ENCODE assay signal across 10 mouse cellular contexts in genomic region chr9:56687145-56687477, GRCm38 (mm10).
A peak's percentile ranks its signal among the peaks of the same experiment; 100 is the strongest.
DNase-seq lines count a peak whose midpoint lies in the region; ATAC-seq and TF ChIP-seq lines count a peak whose summit lies in the region.
"Had no signal": no experiment of that assay in that cellular context is flagged by ENCODE, and none has a peak within 500 bp of the region (broad histone marks: within the 10 kb centered on the region; RNA-seq: fewer than 3 reads in every experiment).

No protein-coding gene starts in this region.

- H3K27ac ChIP-seq in heart, embryonic 15.5 days, result peak overlapping the region; percentile 14
- peak overlapping the region; percentile 48; the same call in 1 of the 2 replicates for H3K27ac ChIP-seq in lung, embryonic 16.5 days (ENCODE audit: low read length)
- peak overlapping the region; percentile 15; the same call in 1 of the 2 replicates for H3K27ac ChIP-seq in forebrain, postnatal 0 days (ENCODE audit: low read depth, low read length)
- H3K27ac ChIP-seq in midbrain, embryonic 16.5 days (ENCODE audit: low read length), result no peak overlapping the region
- H3K27ac ChIP-seq: liver, embryonic 13.5 days had no signal

- no peak for DNase-seq in heart, postnatal 14 days
- no peak for DNase-seq in lung, adult 2 months
- no peak for DNase-seq in forebrain, postnatal 0 days
- DNase-seq in urinary bladder, adult 2 months (ENCODE audit: low spot score), result no peak
- DNase-seq: liver, embryonic 13.5 days; thymus, postnatal 36 days had no signal

- peaks cover 15% of the 10 kb centered on the region for H3K4me1 ChIP-seq in heart, embryonic 15.5 days (replicated peaks)
- peaks cover 12% of the 10 kb centered on the region for H3K4me1 ChIP-seq in lung, embryonic 16.5 days (replicated peaks; ENCODE audit: control insufficient read depth, insufficient read depth, low read length)
- 0 out of 2 replicates have a peak, but pooled peaks cover 4% of the 10 kb centered on the region for H3K4me1 ChIP-seq in lung, adult 2 months (ENCODE audit: control insufficient read depth, insufficient read depth, low read length)
- H3K4me1 ChIP-seq in forebrain, postnatal 0 days (ENCODE audit: insufficient read depth), result peaks cover 11% of the 10 kb centered on the region
- H3K4me1 ChIP-seq in midbrain, embryonic 16.5 days (ENCODE audit: control insufficient read depth, insufficient read depth, low read length), result peaks cover 18% of the 10 kb centered on the region
- H3K4me1 ChIP-seq: liver, embryonic 13.5 days had no signal

- no peak overlapping the region for H3K9ac ChIP-seq in heart, embryonic 15.5 days
- H3K9ac ChIP-seq in lung, embryonic 16.5 days (ENCODE audit: low read length), result no peak overlapping the region
- no peak overlapping the region for H3K9ac ChIP-seq in forebrain, postnatal 0 days
- H3K9ac ChIP-seq in midbrain, embryonic 16.5 days (ENCODE audit: low read depth, low read length), result 0 out of 2 replicates have a peak overlapping the region, but pooled peaks have one; percentile 21
- H3K9ac ChIP-seq: liver, embryonic 13.5 days had no signal

- no peak for ATAC-seq in heart, embryonic 15.5 days (replicated peaks; ENCODE audit: insufficient number of reproducible peaks, insufficient read depth, low FRiP score, low read depth)
- peak; percentile 50 for ATAC-seq in lung, embryonic 16.5 days (ENCODE audit: low read depth)
- peak; percentile 34; the same call in 1 of the 2 replicates for ATAC-seq in forebrain, postnatal 0 days
- 0 out of 2 replicates have a peak, but pooled peaks have one; percentile 19 for ATAC-seq in midbrain, embryonic 16.5 days
- ATAC-seq in erythroid progenitor cell, adult 5-6 weeks (replicated peaks; ENCODE audit: low FRiP score, poor library complexity, severe bottlenecking), result no peak

- H3K27me3 ChIP-seq in heart, embryonic 15.5 days, result no peaks in the 10 kb centered on the region
- no peaks in the 10 kb centered on the region for H3K27me3 ChIP-seq in lung, embryonic 16.5 days (ENCODE audit: control insufficient read depth, insufficient read depth, low read depth, low read length)
- H3K27me3 ChIP-seq in forebrain, postnatal 0 days (ENCODE audit: insufficient read depth, low read length), result no peaks in the 10 kb centered on the region
- H3K27me3 ChIP-seq in midbrain, embryonic 16.5 days (ENCODE audit: control insufficient read depth, insufficient read depth, low read depth, low read length), result no peaks in the 10 kb centered on the region
- H3K27me3 ChIP-seq: liver, embryonic 13.5 days had no signal

- no peak overlapping the region for H3K4me2 ChIP-seq in heart, embryonic 15.5 days
- no peak overlapping the region for H3K4me2 ChIP-seq in lung, embryonic 16.5 days (ENCODE audit: low read depth, low read length)
- no peak overlapping the region for H3K4me2 ChIP-seq in forebrain, postnatal 0 days (ENCODE audit: low read depth)
- H3K4me2 ChIP-seq in midbrain, embryonic 16.5 days (ENCODE audit: low read length), result no peak overlapping the region
- H3K4me2 ChIP-seq: liver, embryonic 13.5 days had no signal

- no peak for TF ChIP-seq POLR2A in lung, adult 2 months (IDR thresholded peaks at IDR 0.05; ENCODE audit: borderline replicate concordance, extremely low read depth, low read depth, low read length)

- H3K9me3 ChIP-seq in heart, embryonic 15.5 days (replicated peaks), result no peaks in the 10 kb centered on the region
- no peaks in the 10 kb centered on the region for H3K9me3 ChIP-seq in lung, embryonic 16.5 days (ENCODE audit: control insufficient read depth, low read length)
- no peaks in the 10 kb centered on the region for H3K9me3 ChIP-seq in forebrain, postnatal 0 days (ENCODE audit: low read length)
- no peaks in the 10 kb centered on the region for H3K9me3 ChIP-seq in midbrain, embryonic 16.5 days (replicated peaks; ENCODE audit: control insufficient read depth, low read length, poor library complexity, severe bottlenecking)
- H3K9me3 ChIP-seq: liver, embryonic 13.5 days had no signal

- intact Hi-C loops in heart, postnatal 14 days (cut with DNase I), result no loop called here

- H3K36me3 ChIP-seq in heart, embryonic 15.5 days, result no peaks in the 10 kb centered on the region
- H3K36me3 ChIP-seq in lung, embryonic 16.5 days (ENCODE audit: control insufficient read depth, insufficient read depth, low read length), result no peaks in the 10 kb centered on the region
- no peaks in the 10 kb centered on the region for H3K36me3 ChIP-seq in forebrain, postnatal 0 days (ENCODE audit: insufficient read depth)
- no peaks in the 10 kb centered on the region for H3K36me3 ChIP-seq in midbrain, embryonic 16.5 days (ENCODE audit: control insufficient read depth, insufficient read depth, low read length)
- H3K36me3 ChIP-seq: liver, embryonic 13.5 days had no signal

- no peak overlapping the region for H3K4me3 ChIP-seq in heart, embryonic 15.5 days
- H3K4me3 ChIP-seq in lung, embryonic 16.5 days (ENCODE audit: low read length), result no peak overlapping the region
- H3K4me3 ChIP-seq in lung, adult 2 months (replicated peaks; ENCODE audit: extremely low read depth, low read depth, low read length), result no peak overlapping the region
- no peak overlapping the region for H3K4me3 ChIP-seq in forebrain, postnatal 0 days (ENCODE audit: low read depth, low read length)
- H3K4me3 ChIP-seq in midbrain, embryonic 16.5 days (ENCODE audit: low read depth, low read length), result no peak overlapping the region
- H3K4me3 ChIP-seq: liver, embryonic 13.5 days had no signal

- no peak for TF ChIP-seq CTCF in lung, adult 2 months (IDR thresholded peaks at IDR 0.05; ENCODE audit: insufficient read depth, low read length)
- TF ChIP-seq CTCF in forebrain, postnatal 0 days (IDR thresholded peaks at IDR 0.05; ENCODE audit: low read depth), result no peak

- 56% methylated on average over 1 of the region's 1 CpGs for WGBS in heart, embryonic 15.5 days
- 67% methylated on average over 1 of the region's 1 CpGs for WGBS in lung, embryonic 16.5 days
- WGBS in lung, adult 2 months, result 50% methylated on average over 1 of the region's 1 CpGs
- WGBS in forebrain, postnatal 0 days, result 89% methylated on average over 1 of the region's 1 CpGs
- 75% methylated on average over 1 of the region's 1 CpGs for WGBS in midbrain, embryonic 16.5 days

Comparison
In these comparisons a context has a peak if more than half of its experiments do, and no peak if none do; other contexts are left out.
1. ATAC-seq: peak in lung, embryonic 16.5 days (single experiment), forebrain, postnatal 0 days (single experiment) and midbrain, embryonic 16.5 days (single experiment); none in heart, embryonic 15.5 days (single experiment) and erythroid progenitor cell, adult 5-6 weeks (single experiment).